Mouse (Mus musculus) layer of hippocampus, adult 9-11 months (tissue): ENCODE data around the gene Acot1.
"Not testable (repeated sequence)": the region's sequence is repeated elsewhere in the genome, so short reads cannot be mapped to it uniquely, and the experiment has no call there.

Experiments used
- DNase-seq: peaks from one replicate; pipeline ENCODE4 v3.0.0; 2022

Acot1 gene

DNA sequence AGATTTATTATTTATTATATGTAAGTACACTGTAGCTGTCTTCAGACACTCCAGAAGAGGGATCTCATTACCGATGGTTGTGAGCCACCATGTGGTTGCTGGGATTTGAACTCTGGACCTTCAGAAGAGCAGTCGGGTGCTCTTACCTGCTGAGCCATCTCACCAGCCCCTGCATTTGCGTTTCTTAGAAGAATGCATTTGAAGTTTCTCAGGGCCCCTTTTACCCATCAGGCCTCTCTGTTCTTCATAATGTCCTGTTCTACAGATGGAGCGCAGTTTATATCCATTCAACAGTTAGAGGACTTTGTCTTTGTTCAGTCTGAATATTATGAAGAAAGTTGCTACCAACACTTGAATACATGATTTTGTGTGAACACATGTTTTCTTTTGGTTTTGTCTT is 13.0 kb downstream of the Acot1 start:
- not testable (repeated sequence) for DNase-seq

- no peak for DNase-seq
Observed at GRCm38 (mm10) chr12:84023052-84023745, 13.9 kb downstream of the Acot1 start.

GRCm38 (mm10) chr12:84025888-84026287 is 16.6 kb downstream of the Acot1 start:
- no peak for DNase-seq

DNA sequence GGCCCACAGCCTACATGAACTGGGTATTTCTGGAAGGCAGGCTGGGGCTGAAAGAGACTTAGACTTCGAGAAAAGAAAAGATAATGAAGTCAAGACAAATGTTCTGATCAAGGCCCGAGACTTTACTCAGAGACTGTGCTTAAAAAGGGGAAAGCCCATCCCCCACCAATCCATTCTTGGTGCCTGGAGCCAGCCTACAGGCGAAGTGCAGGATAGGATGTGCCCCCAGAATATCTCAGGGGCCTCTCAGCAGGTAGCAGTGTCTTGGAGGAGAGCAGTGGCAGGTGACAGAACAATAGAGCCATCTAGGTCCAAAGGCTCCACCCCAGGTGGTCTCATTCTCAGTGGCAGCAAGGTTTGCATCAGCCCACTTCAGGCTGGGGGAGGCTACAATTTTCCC is 19.0 kb downstream of the Acot1 start:
- DNase-seq, result not testable (repeated sequence)

GRCm38 (mm10) chr12:84029043-84029442 is 19.8 kb downstream of the Acot1 start:
- DNase-seq, result not testable (repeated sequence)

DNA sequence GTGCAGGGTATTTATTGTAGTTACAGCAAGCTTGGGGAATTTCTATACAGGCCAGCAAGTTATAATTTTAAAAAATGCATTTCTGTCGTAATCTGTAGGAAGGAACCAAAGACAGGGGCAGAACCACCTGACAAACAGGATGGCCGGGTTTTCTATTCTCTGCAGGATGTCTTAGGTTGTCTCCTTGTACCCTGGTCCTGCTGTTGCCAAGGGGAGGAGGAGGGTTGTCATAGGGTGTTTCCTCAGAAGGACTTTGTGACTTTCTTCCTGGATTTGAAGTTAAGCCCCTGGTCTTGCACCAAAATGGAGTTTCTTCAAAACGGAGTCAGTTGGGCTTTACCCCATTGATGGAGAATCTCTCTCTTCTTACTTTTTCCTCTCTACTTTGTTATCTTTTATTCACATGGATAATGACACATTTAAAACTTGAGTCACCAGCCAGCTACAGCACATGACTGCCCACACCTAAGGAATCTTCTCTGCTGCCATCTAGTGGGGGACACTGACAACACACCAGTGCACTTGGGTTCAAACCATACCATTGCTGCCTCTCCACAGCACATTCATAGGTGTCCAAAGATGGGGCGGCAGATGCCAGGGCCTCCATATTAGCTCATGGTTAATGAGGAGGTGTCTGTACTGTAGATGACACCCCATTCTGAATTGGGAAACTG is 21.5 kb downstream of the Acot1 start:
- DNase-seq, result peak; percentile 76

DNA sequence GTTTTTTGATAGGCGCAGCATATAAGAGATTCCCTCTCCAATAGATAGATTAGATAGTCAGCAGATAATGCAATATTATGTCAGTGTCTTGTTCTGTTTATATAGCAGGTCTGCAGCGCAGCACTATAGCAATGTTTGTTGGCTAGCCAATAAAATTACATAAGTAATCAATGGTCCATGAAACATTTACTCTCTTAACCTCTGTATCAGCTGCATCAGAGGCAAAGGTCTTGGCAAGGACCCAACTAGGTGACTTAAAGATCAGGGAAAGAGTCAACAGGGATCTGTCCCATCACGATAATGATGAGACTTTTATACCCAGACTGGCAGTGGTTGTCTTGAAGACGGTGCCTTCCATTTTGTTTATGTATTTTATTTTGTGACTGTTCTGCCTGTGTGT is 23.6 kb downstream of the Acot1 start:
- no peak for DNase-seq

DNA sequence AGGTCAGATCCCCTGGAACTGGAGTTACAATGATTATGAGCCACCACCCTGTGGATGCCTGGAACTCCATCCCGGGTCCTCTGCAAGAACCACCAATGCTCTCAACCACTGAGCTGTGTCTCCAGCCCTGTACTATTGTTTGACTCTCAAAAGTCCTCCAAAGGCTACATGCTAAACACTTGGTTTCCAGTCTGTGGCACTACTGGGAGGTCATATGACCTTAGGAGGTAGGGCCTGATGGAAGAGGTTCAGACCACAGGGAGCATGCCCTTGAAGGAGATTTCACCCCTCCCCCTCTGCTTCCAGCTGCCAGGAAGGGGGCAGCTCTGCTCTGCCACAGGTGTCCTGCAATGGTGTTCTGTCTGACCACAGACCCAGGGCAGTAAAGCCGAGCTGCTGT is 24.0 kb downstream of the Acot1 start:
- not testable (repeated sequence) for DNase-seq

GRCm38 (mm10) chr12:84034108-84034507 is 24.8 kb downstream of the Acot1 start:
- DNase-seq, result no peak

DNA sequence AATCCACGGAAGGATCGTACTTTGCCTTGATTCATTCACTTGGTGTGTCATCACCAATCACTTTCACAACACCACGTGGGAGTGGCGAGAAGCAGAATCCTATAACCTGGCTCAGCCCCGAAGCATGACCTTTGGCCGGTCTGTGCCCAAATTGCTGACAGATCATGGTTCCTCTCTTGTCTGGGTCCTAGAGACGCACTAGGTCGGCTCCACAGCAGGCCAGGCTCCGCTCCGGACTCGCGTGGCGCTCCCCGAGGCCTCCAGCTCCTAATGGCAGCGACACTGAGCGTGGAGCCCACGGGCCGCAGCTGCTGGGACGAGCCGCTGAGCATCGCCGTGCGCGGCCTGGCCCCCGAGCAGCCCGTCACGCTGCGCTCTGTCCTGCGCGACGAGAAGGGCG is 29.0 kb downstream of the Acot1 start, which contains the start of gene Acot4:
Acot4 (plus strand) TSS at position 139 of the 400 bp plus-strand sequence.
- DNase-seq, result not testable (repeated sequence)

DNA sequence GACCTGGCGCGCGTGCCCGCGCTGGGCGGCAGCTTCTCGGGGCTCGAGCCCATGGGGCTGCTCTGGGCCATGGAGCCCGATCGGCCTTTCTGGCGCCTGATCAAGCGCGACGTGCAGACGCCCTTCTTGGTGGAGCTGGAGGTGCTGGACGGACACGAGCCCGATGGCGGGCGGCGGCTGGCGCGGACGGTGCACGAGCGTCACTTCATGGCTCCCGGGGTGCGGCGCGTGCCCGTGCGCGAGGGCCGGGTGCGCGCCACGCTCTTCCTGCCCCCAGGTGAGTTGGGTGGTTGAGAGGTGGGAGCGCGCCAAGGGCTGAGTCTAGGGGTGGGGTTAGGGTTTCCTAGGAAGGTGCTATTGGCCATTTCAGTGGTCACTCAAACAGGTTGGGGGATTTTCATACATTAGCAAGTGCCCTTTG is 29.4 kb downstream of the Acot1 start, which contains the start of gene Gm49366:
Gm49366 (plus strand) TSS at position 245 of the 421 bp plus-strand sequence.
- not testable (repeated sequence) for DNase-seq

DNA sequence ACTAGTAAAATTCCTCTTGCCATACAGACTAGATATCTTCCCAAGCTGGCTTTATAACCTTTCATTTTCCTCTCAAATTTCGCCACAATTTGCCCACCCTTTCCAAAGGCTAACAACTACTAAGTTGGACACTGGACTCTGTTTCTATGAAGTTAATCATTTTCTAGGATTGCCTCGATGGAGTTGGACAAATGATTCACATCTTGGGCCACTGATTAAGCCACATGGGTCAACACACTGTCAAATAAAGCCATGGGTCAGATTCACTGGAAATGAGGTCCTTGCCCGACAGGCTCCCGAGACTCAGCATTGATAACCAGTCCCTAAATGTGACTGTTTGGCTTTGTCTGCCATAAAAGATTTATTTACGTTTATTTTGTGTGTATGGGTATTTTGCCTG is 33.0 kb downstream of the Acot1 start:
- DNase-seq, result no peak

GRCm38 (mm10) chr12:84044045-84044444 is 34.8 kb downstream of the Acot1 start:
- DNase-seq, result no peak

DNA sequence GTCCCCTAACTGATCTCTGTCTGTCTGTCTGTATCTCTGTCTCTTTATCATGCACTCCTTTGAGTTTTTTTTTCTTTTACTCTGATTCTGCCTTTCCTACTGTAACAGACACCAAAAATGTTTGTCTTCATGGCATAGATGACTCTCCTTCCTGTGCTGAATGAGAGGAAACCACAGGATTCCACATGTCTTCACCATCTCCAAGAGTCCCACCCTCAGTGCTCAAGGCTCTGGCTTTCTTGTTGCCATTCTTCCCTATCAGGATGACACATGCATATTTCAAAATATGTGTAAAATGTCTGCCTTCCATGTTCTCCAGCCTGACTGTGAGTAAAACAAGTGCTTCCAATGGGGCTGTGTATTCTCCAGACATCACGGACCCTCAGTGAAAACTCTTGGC is 37.6 kb downstream of the Acot1 start:
- DNase-seq, result no peak

DNA sequence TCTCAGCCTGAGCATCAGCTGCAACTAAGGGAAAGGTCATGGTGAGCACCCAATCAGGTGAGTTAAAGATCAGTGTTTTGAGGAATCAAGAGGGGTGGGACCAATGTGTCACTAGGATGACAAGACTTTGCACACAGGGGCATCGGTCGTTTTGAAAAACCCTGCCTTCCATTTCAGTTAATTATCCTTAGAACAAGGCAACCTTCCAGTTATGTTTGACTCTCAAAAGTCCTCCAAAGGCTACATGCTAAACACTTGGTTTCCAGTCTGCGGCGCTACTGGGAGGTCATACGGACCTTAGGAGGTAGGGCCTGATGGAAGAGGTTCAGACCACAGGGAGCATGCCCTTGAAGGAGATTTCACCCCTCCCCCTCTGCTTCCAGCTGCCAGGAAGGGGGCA is 41.5 kb downstream of the Acot1 start:
- not testable (repeated sequence) for DNase-seq

- DNase-seq, result no peak
Observed at GRCm38 (mm10) chr12:84051937-84052474, 42.7 kb downstream of the Acot1 start, which contains the start of gene Acot3. Gene Acot3 (plus strand): TSS chr12:84052144.

DNA sequence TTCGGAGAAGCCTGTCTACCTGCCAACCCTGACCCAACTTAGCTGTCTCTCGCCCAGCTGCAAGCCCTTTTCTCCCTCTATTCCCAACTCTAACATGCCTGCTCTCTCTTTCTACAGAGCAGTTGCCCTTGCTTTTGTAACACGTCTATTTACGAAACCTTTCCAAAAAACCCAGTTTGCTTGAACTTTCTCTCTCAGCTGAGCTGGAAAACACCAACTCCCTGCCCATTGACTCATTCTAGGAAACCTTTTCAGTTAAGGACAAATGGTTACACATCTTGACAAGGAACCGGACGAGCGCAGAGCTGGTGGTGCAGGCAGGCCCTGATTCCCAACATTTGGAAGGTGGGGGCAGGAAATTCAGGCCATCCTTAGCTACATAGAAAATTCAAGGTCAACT is 43.3 kb downstream of the Acot1 start:
- DNase-seq, result no peak

DNA sequence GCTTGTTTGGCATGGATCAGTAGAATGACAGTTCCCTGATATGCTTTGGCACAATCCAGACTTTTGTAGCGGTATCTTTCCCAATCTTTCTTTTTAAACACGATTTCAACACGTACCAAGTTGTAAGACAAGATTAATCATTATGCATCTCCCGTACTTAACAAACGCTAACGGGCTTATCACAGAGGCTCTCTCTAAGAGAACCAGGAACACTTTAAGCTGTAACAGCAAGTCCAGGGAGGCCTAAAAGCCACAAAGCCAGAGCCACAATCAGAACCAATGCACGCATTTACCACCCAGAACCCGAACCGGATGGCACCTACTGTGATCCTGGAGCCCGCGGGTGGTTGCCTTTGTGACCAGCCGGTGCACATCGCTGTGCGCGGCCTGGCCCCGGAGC is 43.9 kb downstream of the Acot1 start:
- DNase-seq, result no peak

- DNase-seq, result no peak
Observed at GRCm38 (mm10) chr12:84053679-84054391, 44.5 kb downstream of the Acot1 start.

GRCm38 (mm10) chr12:84060946-84061345 is 51.7 kb downstream of the Acot1 start:
- DNase-seq, result no peak

DNA sequence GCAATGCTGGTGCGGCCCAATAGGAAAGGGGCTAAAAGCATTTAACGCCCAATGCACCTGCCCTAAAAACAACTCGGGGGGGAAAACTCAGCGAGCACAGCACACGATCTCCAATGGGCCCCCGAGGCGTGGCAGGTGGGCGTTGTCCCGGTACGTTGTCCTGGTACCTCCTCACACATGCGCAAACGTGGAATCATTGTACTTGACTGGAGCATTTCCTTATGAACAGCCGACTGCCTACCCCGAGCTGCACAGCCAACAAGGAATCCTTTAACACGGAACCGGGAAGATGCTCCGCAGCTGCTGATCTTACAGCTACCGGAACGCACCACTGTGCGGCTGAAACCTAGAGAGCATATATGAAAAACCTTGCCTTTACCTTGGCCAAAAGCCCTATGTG is 53.0 kb downstream of the Acot1 start:
- no peak for DNase-seq

GRCm38 (mm10) chr12:84063228-84063627 is 53.9 kb downstream of the Acot1 start:
- DNase-seq, result no peak

- DNase-seq, result no peak
Observed at GRCm38 (mm10) chr12:84063833-84064232, 54.5 kb downstream of the Acot1 start.
